Mouse (Mus musculus): ENCODE results near the gene Srf.

Gene Srf

GRCm38 (mm10) chr17:46554977-46555672 is 850 bp downstream of the Srf start:
- DNase-seq (ENCODE audit: low spot score): no peak

DNA sequence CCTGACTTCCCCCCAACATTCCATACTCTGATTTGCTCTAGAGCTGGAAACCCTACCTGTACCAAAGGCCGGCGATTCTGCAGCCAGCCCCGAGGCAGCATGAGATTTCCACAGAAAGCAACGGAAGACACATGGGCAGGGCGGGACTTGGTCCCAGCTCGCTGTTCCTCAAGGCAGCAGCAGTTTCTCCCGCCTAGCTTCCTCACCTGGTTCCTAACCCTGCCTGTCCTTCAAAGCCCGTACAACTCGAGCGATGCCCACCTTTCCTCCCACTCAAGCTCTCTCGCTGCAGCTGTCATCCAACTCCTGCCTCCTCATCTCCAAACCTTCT is 1.4 kb downstream of the Srf start:
- no peak for DNase-seq (ENCODE audit: low spot score)

GRCm38 (mm10) chr17:46553926-46554325 is 2.0 kb downstream of the Srf start:
- DNase-seq (ENCODE audit: low spot score): no peak

DNA sequence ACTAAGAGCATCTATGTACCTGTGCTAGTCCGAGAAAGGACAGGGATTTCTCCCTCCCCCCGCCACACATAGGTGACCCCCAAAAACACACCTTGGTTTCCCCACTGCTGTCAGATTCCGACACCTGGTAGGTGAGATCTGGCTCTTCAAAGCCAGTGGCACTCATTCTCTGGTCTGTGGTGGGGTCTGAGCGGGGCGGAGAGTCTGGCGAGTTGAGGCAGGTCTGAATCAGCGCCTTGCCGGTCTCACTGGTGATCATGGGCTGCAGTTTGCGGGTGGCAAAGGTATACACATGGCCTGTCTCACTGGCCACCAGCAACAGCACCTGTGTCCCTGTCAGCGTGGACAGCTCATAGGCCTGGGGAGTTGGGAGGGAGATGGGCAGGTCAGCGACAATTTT is 2.5 kb downstream of the Srf start:
- DNase-seq (ENCODE audit: low spot score): no peak

DNA sequence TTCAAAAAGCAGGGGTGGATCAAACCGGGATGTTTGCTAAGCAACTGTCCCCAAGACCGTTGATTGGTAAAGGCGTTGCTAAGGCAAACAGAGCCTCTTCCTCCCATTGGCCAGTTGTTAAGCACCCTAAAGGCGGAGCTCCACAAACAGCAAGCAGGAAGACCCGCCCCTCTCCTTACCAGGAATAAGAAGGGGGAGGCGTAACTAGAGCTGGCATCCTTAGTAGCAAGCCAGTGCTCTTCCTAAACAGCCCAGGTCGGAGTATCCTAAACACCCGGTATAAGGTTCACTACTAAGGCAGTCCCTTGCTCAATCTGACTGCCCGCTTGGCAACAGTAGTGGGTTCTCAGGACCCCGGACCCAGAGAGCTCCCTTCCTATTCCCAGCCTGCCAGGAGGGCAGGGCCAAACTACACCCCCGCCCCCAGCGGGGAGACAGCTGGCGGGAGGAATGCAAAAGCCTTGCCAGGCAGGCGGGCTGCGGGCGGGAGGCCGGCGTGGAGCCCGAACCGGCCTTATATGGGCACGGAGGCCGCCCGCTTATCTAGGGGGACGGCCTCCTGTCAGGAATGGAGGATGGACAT is 3.0 kb downstream of the Srf start:
- DNase-seq (ENCODE audit: low spot score): peak; percentile 83

GRCm38 (mm10) chr17:46552151-46552550 is 3.8 kb downstream of the Srf start:
- DNase-seq (ENCODE audit: low spot score): no peak

DNA sequence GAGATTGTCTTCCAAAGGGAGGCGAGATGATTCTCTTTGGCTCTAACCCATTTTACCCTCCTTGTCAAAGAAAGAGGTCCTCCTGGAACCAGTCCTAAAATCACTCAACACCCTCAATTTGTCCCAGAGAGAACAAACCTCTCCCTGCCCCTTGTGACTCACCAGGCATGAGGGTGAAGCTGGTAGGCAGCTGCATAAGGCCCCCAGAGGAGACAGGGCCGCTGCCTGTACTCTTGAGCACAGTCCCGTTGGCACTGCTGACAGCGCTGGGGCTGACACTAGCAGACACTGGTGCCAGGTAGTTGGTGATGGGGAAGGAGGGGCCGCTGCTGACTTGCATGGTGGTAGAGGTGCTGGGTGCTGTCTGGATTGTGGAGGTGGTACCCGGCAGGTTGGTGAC is 4.6 kb downstream of the Srf start:
- no peak for DNase-seq (ENCODE audit: low spot score)

DNA sequence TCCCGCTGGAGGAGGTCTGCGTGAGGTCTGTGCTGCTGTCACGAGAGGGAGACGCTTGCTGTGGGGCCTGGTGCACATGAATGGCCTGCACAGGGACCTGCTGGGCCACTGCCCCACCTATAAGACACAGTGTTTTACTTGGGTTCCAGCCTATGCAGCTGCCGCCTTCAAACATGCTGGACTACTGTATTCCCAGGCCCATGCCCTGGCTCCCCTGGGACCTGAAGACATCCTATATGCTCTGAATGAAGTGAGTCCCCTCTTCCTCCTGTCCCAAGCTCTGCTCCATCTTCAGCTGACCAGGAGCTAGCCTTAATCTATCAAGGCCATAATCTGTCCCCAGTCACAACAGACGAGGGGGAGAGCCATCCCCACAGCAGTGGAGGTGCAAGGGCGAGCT is 5.1 kb downstream of the Srf start:
- no peak for DNase-seq (ENCODE audit: low spot score)

DNA sequence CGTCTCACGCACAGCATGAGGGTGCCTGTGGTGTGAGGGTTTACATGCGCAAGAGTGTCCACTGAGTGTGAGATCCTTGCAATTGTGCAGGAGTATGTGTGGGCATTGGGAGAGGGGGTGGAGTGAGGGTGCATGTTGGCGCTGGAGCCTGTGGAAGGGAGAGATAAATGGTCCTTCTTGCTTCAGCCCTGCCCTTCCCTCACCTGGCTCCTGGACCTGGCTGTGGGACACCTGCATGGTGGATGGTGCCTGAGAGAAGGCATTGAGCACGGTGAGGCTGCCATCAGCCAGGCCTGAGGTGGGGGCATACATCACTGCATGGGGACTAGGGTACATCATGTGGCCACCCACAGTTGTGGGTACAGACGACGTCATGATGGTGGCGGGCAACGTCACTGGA is 6.3 kb downstream of the Srf start:
- DNase-seq (ENCODE audit: low spot score): no peak

DNA sequence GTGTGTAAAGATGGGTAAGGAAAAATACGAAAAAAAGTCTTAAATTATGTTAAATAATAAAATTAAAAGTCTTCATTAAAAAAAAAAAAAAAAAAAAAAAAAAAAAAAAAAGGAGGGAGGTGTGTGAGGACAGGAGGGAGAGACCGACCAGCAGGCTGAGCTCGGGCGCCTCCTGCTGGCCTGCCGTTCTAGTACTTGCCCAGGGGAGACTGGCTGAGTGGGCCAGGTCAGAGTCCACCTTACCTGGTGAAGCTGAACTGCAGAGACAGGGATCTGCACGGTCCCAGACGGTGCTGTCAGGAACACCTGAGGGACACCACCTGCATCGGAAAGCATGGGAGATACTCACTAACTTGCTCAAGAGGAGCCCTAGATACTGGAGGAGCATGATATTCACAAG is 6.8 kb downstream of the Srf start:
- DNase-seq (ENCODE audit: low spot score): peak; percentile 50

GRCm38 (mm10) chr17:46548741-46549140 is 7.2 kb downstream of the Srf start:
- no peak for DNase-seq (ENCODE audit: low spot score)

GRCm38 (mm10) chr17:46547923-46548322 is 8.1 kb downstream of the Srf start:
- DNase-seq (ENCODE audit: low spot score): no peak

GRCm38 (mm10) chr17:46546995-46547394 is 9.0 kb downstream of the Srf start:
- no peak for DNase-seq (ENCODE audit: low spot score)

- no peak for DNase-seq (ENCODE audit: low spot score)
Observed at GRCm38 (mm10) chr17:46546591-46546990, 9.4 kb downstream of the Srf start.

- DNase-seq (ENCODE audit: low spot score): peak; percentile 64
Observed at GRCm38 (mm10) chr17:46545813-46546564, 10.0 kb downstream of the Srf start, which contains the start of gene Cul9. Gene Cul9, minus strand, starts transcription at chr17:46546388.

- DNase-seq (ENCODE audit: low spot score): no peak
Observed at GRCm38 (mm10) chr17:46543661-46544060, 12.3 kb downstream of the Srf start.

- peak; percentile 75 for DNase-seq (ENCODE audit: low spot score)
Observed at GRCm38 (mm10) chr17:46525579-46526307, 30.2 kb downstream of the Srf start.

DNA sequence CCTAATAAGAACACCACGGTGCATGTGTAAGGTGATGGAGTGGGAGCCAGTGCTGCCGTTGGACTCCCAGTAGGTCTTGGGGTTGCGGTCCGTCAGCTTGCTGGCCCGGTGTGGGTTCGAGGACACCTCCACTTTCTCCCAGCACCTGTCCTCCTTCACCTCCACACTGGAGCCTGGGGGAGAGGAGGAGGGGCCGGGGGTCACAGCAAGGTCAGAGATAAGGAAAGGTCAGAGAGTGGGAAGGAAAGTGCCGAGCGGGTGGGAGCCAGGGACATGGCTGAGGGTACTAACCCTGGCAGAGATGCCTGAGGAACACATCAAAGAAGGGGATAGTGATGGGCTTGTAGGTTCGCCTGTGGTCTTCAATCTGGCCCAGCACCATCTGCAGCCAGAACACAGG is 30.9 kb downstream of the Srf start:
- DNase-seq (ENCODE audit: low spot score): no peak

DNA sequence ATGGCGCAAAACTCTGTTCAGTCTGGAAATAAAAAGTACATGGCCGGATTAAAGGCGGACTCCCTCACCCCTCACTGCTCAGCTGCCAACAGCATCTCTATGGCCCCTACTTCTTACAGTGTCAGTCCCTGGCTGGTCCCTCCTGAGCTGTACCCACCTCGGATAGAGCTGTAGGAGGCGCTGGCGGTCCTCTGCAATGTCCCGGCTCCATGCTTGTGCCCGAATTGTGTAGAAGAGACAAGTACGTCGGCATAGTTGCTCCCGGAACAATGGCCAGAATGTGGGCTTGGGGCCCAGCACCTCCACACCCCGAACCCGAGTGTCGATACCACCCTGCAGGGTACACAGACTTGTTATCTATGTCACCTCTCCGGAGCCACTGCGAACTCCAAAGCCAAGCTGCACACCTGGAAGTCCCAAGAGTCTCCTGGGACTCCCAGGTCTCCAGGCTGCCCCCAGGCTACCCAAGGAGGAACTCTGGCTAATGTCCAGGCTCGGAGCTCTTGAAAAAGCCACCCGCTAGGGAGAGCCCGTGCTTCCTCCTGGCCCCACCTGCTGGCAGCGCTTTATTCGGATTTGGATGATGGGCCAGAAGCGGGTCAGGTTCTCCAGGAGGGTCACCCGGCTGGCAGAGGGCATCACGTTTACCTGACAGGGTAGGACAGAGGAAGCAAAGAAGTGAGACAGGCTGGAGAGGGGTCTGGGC is 33.9 kb downstream of the Srf start:
- no peak for DNase-seq (ENCODE audit: low spot score)

DNA sequence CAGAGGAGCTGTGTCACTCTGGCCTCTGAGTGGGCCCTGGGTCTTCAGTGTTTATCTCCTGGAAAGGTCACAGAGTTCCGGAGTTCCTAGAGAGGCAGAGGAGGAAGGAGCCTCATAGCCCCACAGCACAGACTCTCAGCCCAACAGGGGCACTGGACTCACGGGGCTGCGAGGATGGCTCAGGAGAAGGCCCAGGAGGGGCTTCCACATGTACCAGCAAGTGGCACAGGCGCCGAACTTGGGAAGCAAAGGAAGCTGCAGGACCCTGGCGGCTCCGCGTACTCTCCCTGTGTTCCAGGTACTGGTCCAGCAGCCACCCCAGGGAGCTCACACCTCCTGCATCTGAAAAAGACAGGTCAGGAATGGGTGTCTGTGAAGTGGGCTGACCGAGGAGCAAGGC is 34.8 kb downstream of the Srf start:
- DNase-seq (ENCODE audit: low spot score): no peak

DNA sequence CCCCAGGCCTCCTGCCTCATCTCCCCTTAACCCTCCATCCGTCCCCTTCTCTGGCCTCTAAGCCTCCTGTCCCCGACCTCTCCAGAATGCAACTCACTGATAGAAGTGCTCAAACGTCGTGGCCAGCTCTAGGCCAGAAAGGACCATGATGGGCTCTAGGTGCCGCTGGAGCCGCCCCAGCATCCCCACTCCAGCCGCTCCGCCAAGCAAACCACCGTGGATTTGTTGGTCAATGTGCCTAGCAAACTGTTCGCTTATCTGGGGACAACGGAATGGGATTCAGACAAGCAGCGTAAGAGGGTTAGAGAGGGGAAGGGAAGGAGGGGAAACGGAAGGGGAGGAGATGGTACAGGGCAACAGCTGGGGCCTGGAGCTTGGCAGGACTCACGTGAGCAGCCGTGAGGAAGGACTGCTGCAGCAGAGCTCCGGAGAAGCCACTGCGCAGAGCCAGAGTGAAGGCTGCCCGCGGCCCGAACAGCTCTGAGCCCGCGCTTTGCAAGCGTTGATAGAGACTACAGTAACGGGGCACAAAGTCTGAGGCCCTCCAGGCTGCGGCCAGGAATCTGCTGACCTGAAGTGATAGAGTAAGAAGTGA is 35.5 kb downstream of the Srf start:
- no peak for DNase-seq (ENCODE audit: low spot score)

DNA sequence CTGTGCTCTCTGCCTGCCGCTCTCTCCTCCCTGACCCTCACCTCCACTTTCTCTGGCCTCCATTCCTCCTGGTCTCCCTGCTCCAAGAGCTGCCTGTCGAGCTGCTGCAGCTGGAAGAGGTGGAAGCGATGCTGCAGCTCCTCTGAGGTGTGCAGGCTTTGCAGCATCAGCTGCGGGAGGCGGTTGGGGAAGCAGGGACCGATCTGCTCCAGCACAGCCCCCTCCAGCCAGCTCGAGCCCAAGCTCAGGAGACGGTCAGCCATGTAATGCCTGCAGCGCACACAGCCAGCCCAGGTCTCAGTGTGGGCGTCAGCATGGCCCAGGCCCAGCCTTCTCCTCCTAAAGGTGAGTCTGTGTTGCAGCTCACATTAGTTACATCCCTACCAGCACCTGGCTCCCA is 36.0 kb downstream of the Srf start:
- DNase-seq (ENCODE audit: low spot score): no peak
